Mouse (Mus musculus) bone marrow macrophage, adult 2 months (primary cell): ENCODE results near the gene Mnt. TPM values are rescaled to one million over a fixed set of nuclear protein-coding genes. Genes with fewer than 3 reads are reported as not detected.
"Not testable (repeated sequence)": the region's sequence is repeated elsewhere in the genome, so short reads cannot be mapped to it uniquely, and the experiment has no call there.

Source experiments
- H3K27ac ChIP-seq: 2 replicates; pipeline ENCODE4 v1.5.1; 2012; ENCODE audit warnings: low read depth, low read length; ENCODE audit not compliant: insufficient read depth
- H3K4me1 ChIP-seq: 2 replicates; pipeline ENCODE4 v1.6.1; 2012; ENCODE audit warnings: low read length; ENCODE audit not compliant: control insufficient read depth, insufficient read depth
- H3K4me3 ChIP-seq: 2 replicates; pipeline ENCODE4 v1.5.1; 2012; ENCODE audit warnings: mild to moderate bottlenecking, low read length, moderate library complexity; ENCODE audit not compliant: insufficient read depth
- CTCF ChIP-seq: IDR thresholded peaks from 2 replicates; pipeline ENCODE4 v1.5.1; 2012; ENCODE audit warnings: low read depth, mild to moderate bottlenecking, low read length, moderate library complexity
- POLR2A ChIP-seq: IDR thresholded peaks from 2 replicates; pipeline ENCODE4 v1.6.1; 2012; ENCODE audit warnings: mild to moderate bottlenecking, low read depth, low read length, borderline replicate concordance
- polyA plus RNA-seq: library from polyadenylated mRNA; stranded (reverse); fragments of >200 nt; gene quantifications from 2 replicates; pipeline ENCODE4 v1.2.4, GENCODE M21; 2012; ENCODE audit not compliant: missing spikeins, insufficient read depth, insufficient read length

Gene Mnt
- 26.2 and 29.9 TPM in 2 replicates for polyA plus RNA-seq

DNA sequence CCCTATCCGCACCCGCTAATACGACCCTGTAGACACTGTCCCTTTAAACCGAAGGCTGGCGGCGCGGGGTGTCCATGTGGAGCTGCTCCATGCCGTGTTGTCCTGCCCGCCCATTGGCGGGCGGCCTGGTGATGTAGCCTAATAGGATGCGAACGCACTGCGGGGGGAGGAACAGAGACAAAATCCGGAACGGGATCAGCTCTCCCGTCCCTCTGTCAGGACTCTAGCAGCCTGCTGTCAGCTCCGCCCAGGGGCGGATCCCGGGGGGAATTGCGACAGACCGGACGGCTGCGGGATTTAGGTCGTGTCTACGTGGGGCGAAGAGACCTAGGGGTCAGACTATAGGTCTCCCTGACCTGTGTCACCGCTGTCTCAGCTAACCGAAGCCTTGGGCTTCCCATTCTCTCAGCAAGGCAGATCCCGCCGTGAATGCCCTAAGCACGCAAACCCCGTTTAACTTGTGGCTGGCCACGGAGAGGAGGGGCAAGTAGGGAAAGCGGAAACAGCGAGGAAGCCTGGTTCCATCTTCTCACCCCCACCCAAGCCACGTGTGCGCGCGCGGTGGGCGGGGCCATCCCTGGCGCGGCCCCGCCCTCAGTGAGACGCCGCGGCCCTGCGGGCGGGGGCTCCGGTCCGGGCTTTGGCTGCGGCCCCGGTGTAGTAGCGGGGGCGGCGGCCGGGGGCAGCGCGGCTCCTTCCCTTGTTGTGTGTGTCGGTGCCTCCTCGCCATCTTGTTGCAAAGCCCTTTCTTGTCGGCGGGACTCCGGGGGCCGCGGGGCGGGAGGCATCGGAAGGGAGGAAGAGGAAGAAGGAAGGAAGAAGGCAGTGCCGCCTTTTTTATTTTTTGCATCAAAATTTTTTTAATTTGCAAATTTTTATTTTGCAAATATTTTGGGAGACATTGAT, at the start of gene Mnt:
Mnt (plus strand) TSS at position 665 of the 906 bp plus-strand sequence.
- H3K27ac ChIP-seq = peak within 1 kb of the TSS; percentile 95
- peaks cover 52% of the 10 kb centered on the region for H3K4me1 ChIP-seq
- peak within 1 kb of the TSS; percentile 83 for H3K4me3 ChIP-seq
- TF ChIP-seq CTCF = no peak
- no peak for TF ChIP-seq POLR2A

DNA sequence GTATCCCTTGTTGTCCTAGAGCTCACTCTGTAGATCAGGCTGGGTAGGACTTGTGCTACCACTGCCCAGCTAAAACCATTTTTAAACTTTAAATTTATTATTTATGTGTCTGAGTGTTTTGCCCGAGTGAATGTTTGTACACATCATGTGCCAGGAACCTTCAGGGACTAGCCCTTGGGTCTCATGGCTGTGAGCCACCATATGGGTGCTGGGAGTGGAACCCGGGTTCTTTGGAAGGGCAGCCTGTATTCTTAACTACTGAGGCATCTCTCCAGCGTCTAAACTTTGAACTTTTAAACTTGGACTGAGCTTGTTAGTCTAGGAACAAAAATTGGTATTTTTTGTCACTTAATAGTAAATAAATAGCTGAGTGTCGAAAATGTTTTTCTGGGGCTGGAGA, 37.8 kb upstream of the Mnt start:
- H3K4me3 ChIP-seq = no peak overlapping the region
- no peaks in the 10 kb centered on the region for H3K4me1 ChIP-seq
- TF ChIP-seq POLR2A (no peak), CTCF (no peak)
- no peak overlapping the region for H3K27ac ChIP-seq

DNA sequence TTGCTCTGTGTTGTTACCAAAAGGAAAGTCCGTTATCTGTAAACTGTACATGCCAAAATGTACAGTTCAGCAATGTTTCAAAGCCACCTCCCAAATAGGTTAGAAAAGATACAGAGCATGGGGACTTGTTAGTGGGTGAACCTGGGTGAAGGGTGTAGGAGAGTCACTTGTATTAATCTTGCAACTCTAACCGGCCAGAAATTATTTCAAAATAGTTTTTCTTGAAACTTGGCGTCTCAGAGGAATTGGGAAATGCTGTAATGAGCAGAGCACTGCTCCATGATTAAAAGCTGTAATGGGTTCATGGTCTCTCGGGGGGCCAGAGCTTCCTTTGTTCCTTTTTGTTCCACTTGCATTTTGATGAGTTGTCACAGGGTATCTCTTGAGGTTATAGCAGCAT, 30.1 kb upstream of the Mnt start:
- peaks cover 4% of the 10 kb centered on the region for H3K4me1 ChIP-seq
- TF ChIP-seq CTCF = no peak
- no peak for TF ChIP-seq POLR2A
- no peak overlapping the region for H3K4me3 ChIP-seq
- no peak overlapping the region for H3K27ac ChIP-seq

DNA sequence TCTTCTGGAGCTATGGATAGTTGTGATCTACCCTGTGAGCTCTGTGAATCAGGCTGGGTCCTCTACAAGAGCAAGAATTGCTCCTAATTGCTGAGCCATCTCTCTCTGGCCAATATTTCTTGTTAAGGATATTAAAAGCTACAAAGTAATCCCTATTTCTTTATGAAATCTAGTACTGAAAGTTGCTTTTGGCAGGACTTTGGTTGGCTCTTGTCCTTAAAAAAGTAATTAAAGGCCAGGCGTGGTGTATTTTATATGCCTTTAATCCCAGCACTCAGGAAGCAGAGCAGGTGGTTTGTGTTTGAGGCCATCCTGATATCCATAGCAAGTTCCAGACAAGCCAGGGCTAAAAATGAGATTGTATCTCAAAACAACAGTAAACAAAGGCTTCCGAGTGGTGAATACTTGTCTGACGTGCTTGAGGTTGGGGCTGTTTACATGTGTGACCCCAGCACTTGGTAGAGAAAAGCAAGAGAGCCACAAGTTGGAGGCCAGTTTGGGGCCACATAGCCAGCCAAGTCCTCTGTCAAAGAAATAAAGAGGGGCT, 26.6 kb upstream of the Mnt start:
- no peak overlapping the region for H3K4me3 ChIP-seq
- H3K4me1 ChIP-seq = peaks cover 4% of the 10 kb centered on the region
- TF ChIP-seq POLR2A (no peak), CTCF (no peak)
- H3K27ac ChIP-seq = no peak overlapping the region

DNA sequence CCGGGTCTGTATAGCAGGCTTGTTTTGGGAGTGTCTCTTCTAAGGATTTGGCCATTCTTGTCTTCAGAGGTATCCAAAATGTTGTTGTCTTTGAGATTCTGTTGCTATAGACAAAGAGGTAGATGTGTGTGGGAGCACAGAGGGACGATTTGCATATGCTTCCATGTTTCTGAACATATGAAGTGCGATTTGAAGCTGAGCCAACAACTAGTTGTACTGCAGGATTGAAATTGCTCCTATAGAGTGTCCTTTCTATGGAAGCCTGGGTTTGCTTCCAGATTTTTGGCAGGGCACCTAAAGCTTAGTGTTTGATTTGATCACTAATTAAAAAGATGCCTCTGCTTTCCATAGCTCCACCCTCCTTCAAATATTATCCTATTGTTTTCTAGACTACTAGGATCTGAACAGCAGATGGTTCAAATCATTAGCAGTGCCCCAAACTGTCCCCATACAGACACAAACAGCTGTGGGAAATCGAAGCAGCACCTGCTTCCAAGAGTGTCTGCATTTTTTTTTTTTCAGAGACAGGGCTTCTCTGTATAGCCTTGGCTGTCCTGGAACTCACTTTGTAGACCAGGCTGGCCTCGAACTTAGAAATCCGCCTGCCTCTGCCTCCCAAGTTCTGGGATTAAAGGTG, 23.4 kb upstream of the Mnt start:
- no peak for TF ChIP-seq POLR2A
- TF ChIP-seq CTCF = no peak
- Histone ChIP-seq H3K4me1 (no peaks in the 10 kb centered on the region), H3K4me3 (no peak overlapping the region), H3K27ac (no peak overlapping the region)

DNA sequence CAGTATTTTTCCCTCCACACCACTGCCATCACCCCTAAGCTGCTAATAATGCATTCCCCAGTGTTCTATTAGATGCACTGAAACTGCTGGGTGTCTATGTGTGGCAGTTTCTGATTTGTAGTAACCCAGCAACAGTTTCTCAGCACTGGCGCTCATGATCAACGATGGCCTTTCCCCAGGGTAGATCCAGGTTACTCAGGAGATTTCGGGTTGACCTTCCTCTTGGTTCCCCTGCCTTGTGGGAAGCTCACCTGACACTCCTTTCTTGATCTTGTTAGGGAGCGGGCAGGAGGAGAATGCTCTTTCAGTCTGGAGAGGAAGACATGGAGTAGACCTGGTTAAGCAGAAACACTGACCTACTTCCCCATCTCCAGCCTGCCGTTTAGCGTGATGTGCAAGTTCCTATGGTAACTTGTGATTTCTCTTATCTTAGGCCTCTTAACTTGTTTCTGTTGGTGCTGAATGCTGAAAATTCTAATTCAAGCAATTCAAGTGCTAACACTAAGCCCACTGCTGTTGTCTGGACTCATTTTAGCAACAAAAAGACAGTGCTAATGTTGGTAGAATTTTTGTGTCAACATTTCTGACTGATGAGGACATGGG, 22.4 kb upstream of the Mnt start:
- no peaks in the 10 kb centered on the region for H3K4me1 ChIP-seq
- H3K27ac ChIP-seq = no peak overlapping the region
- no peak for TF ChIP-seq CTCF
- no peak for TF ChIP-seq POLR2A
- H3K4me3 ChIP-seq = no peak overlapping the region

DNA sequence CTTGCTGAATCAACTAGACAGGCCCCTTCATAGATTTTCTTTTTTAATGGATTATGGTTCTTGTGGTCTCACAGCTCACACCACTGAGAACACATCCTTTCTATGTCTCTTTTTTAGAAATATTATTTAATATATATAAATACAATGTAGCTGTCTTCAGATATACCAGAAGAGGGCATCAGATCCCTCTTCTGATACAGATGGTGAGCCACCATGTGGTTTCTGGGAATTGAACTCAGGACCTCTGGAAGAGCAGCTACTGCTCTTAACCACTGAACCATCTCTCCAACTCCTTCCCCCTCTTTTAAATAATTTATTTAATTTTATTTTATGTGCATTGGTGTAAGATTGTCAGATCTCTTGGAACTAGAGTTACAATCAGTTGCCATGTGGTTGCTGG, 20.6 kb upstream of the Mnt start:
- no peak for TF ChIP-seq POLR2A
- no peak for TF ChIP-seq CTCF
- Histone ChIP-seq H3K4me1 (no peaks in the 10 kb centered on the region), H3K4me3 (no peak overlapping the region), H3K27ac (no peak overlapping the region)

DNA sequence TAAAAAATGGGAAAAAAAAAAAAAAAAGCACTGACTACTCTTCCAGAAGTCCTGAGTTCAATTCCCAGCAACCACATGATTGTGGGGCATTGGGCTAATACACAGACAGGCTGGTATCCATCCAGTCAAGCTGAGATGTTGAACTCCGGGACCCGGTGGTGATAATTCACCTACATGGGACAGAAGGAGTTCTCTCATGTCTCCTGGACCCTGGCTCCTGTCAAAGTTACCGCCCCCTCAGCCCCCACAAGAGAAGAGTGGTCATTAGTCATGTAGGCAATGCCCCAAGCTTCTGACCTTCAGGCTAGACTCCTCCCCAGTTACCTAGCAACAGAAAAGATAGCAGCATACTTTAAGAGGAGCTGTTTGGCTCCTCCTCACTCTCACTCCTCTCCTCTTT, 19.7 kb upstream of the Mnt start:
- H3K4me3 ChIP-seq, H3K27ac ChIP-seq, H3K4me1 ChIP-seq: not testable (repeated sequence)

DNA sequence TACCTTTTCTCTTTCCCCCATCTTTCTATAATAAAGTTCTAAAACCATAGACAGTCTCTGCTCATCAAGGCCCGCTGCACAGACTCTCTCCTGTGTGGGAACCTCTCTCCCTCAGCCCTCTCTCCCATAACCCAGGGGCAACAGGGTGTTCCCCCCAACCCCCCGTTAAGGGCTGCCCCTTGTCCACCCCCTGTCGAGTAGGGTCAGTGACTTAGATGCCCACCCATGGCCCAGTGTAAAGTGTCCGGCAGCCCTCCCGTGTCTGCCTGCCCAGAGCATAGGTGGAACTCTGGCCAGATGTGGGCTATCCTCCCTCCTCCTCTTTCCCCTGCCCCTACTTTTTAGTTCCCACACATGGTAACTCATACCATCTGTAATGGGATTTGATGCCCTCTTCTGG, 19.2 kb upstream of the Mnt start:
- Histone ChIP-seq H3K4me3 (no peak overlapping the region), H3K27ac (no peak overlapping the region), H3K4me1 (no peaks in the 10 kb centered on the region)
- TF ChIP-seq CTCF = no peak
- TF ChIP-seq POLR2A = no peak

DNA sequence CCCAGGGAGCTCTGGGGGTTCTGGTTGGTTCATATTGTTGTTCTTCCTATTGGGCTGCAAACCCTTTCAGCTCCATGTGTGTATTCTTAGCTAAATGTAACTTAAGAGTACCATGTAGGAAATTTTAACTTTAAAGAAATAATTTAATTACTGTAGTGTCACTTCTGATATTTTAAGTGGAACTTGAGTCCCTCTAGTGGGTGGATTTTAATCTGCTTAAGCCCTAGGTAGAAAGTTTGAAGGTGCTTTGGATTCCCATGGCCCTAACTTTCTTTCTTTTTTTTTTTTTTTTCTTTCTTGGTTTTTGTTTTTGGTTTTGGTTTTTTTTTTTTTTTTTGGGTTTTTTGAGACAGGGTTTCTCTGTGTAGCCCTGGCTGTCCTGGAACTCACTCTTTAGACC, 14.9 kb upstream of the Mnt start:
- Histone ChIP-seq H3K4me1 (no peaks in the 10 kb centered on the region), H3K27ac (no peak overlapping the region), H3K4me3 (no peak overlapping the region)
- no peak for TF ChIP-seq CTCF
- no peak for TF ChIP-seq POLR2A

DNA sequence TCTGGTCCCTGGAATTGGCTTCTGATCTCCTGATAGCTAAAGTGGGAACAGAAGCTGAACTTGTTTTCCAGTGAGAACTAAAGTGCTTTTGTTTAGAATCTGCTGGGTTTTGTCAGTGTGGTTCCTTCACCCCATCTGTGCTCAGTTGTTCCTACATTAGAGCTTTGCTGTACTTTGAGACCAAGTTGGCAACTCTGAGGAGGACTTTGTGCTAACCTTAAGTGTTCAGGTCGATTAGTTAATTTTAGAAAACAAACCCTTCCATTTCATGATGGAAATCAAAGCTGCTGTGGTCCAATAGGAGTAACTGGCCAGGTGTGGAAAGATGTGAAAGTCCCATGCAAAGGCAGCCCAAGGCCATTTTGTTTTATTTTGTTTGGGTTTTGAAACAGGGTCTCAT, 9.8 kb upstream of the Mnt start:
- Histone ChIP-seq H3K4me1 (peaks cover 12% of the 10 kb centered on the region), H3K27ac (no peak overlapping the region), H3K4me3 (no peak overlapping the region)
- TF ChIP-seq POLR2A = no peak
- TF ChIP-seq CTCF = no peak
